Mouse (Mus musculus) stomach, embryonic 14.5 days (tissue): Measurements from ENCODE around the gene B4galnt3. TPM values are rescaled to one million over a fixed set of nuclear protein-coding genes. Genes with fewer than 3 reads are reported as not detected.
A peak's percentile ranks its signal among the peaks of the same experiment; 100 is the strongest.

Experiments
- ATAC-seq: fragments of 200-750 bp; cut with Nextera tagmentation; 2 replicates; pipeline ENCODE4 v1.8.0; 2017; ENCODE audit warnings: low read depth, moderate TSS enrichment; ENCODE audit not compliant: insufficient number of reproducible peaks, insufficient read depth, low FRiP score
- H3K27ac ChIP-seq: fragments of 300-500 bp; sonication (generic); 2 replicates; pipeline ENCODE4 v1.5.1; 2014; ENCODE audit warnings: mild to moderate bottlenecking, low read length, moderate library complexity, mixed read lengths
- H3K27me3 ChIP-seq: fragments of 300-500 bp; sonication (generic); 2 replicates; pipeline ENCODE4 v1.6.1; 2014; ENCODE audit warnings: low read length, control low read depth, mixed read lengths; ENCODE audit not compliant: control insufficient read depth, insufficient read depth
- H3K36me3 ChIP-seq: fragments of 300-500 bp; sonication (generic); 2 replicates; pipeline ENCODE4 v1.6.1; 2014; ENCODE audit warnings: mild to moderate bottlenecking, control low read depth, low read length, moderate library complexity, mixed read lengths; ENCODE audit not compliant: control insufficient read depth, insufficient read depth
- H3K4me1 ChIP-seq: fragments of 300-500 bp; sonication (generic); 2 replicates; pipeline ENCODE4 v1.6.1; 2014; ENCODE audit warnings: low read length, control low read depth, mixed read lengths; ENCODE audit not compliant: control insufficient read depth, insufficient read depth
- H3K4me2 ChIP-seq: fragments of 300-500 bp; sonication (generic); replicated peaks from 2 replicates; pipeline ENCODE4 v1.6.1; 2014; ENCODE audit warnings: low read depth, low read length, control low read depth
- H3K4me3 ChIP-seq: fragments of 300-500 bp; sonication (generic); 2 replicates; pipeline ENCODE4 v1.5.1; 2014; ENCODE audit warnings: low read depth, low read length, control low read depth
- H3K9ac ChIP-seq: fragments of 300-500 bp; sonication (generic); replicated peaks from 2 replicates; pipeline ENCODE4 v1.6.1; 2014; ENCODE audit warnings: low read depth, mild to moderate bottlenecking, control low read depth, low read length, moderate library complexity, mixed read lengths
- H3K9me3 ChIP-seq: fragments of 300-500 bp; sonication (generic); 2 replicates; pipeline ENCODE4 v1.6.1; 2016; ENCODE audit warnings: low read depth, low read length, control low read depth; ENCODE audit not compliant: control insufficient read depth
- WGBS: fragments of 180-500 bp; shearing (Covaris S2); extraction: QIAGEN DNeasy Blood & Tissue Kit; methylation state at CpG from one replicate; pipeline ENCODE4 v1.1.7; 2014; 5-methylcytosine and 5-hydroxymethylcytosine counted together
- polyA plus RNA-seq: library from polyadenylated mRNA; unstranded; fragments of >200 nt; fragmentation: Nextera tagmentation; extraction: Ambion mirVana; gene quantifications from 2 replicates; pipeline ENCODE4 v1.2.1, GENCODE M21; 2014

B4galnt3 gene
- polyA plus RNA-seq, 1 experiment from 2014 or later, result 0.09 TPM

GRCm38 (mm10) chr6:120262886-120263531 is 31.4 kb downstream of the B4galnt3 start:
- Histone ChIP-seq H3K4me3 (no peak overlapping the region), H3K27me3 (no peaks in the 10 kb centered on the region), H3K9me3 (no peaks in the 10 kb centered on the region), H3K4me2 (no peak overlapping the region), H3K27ac (no peak overlapping the region), H3K9ac (no peak overlapping the region), H3K36me3 (no peaks in the 10 kb centered on the region), H3K4me1 (no peaks in the 10 kb centered on the region)
- WGBS, result 63% methylated on average over 12 of the region's 12 CpGs
- ATAC-seq, result no peak

- H3K4me2 ChIP-seq, result no peak overlapping the region
- no peak overlapping the region for H3K4me3 ChIP-seq
- H3K9me3 ChIP-seq, result no peaks in the 10 kb centered on the region
- no peaks in the 10 kb centered on the region for H3K27me3 ChIP-seq
- H3K4me1 ChIP-seq, result no peaks in the 10 kb centered on the region
- 43% methylated on average over 9 of the region's 9 CpGs for WGBS
- ATAC-seq, result no peak
- no peaks in the 10 kb centered on the region for H3K36me3 ChIP-seq
- no peak overlapping the region for H3K9ac ChIP-seq
- no peak overlapping the region for H3K27ac ChIP-seq
Observed at GRCm38 (mm10) chr6:120259481-120259880, 34.9 kb downstream of the B4galnt3 start.

- no peaks in the 10 kb centered on the region for H3K36me3 ChIP-seq
- H3K4me3 ChIP-seq, result no peak overlapping the region
- no peak overlapping the region for H3K9ac ChIP-seq
- no peak overlapping the region for H3K4me2 ChIP-seq
- no peaks in the 10 kb centered on the region for H3K4me1 ChIP-seq
- WGBS, result 53% methylated on average over 5 of the region's 5 CpGs
- no peak overlapping the region for H3K27ac ChIP-seq
- no peaks in the 10 kb centered on the region for H3K9me3 ChIP-seq
- H3K27me3 ChIP-seq, result no peaks in the 10 kb centered on the region
- ATAC-seq, result no peak
Observed at GRCm38 (mm10) chr6:120256431-120256935, 37.9 kb downstream of the B4galnt3 start.

- Histone ChIP-seq H3K9ac (no peak overlapping the region), H3K27ac (no peak overlapping the region), H3K27me3 (no peaks in the 10 kb centered on the region), H3K9me3 (no peaks in the 10 kb centered on the region), H3K4me2 (no peak overlapping the region), H3K4me1 (no peaks in the 10 kb centered on the region), H3K36me3 (no peaks in the 10 kb centered on the region), H3K4me3 (no peak overlapping the region)
- no peak for ATAC-seq
- 79% methylated on average over 12 of the region's 12 CpGs for WGBS
Observed at GRCm38 (mm10) chr6:120255701-120256100, 38.7 kb downstream of the B4galnt3 start.

- Histone ChIP-seq H3K36me3 (no peaks in the 10 kb centered on the region), H3K9ac (no peak overlapping the region), H3K4me3 (no peak overlapping the region), H3K27ac (no peak overlapping the region), H3K4me2 (no peak overlapping the region), H3K4me1 (no peaks in the 10 kb centered on the region), H3K9me3 (no peaks in the 10 kb centered on the region), H3K27me3 (no peaks in the 10 kb centered on the region)
- WGBS, result 52% methylated on average over 4 of the region's 4 CpGs
- ATAC-seq, result no peak
Observed at GRCm38 (mm10) chr6:120255144-120255543, 39.2 kb downstream of the B4galnt3 start.

DNA sequence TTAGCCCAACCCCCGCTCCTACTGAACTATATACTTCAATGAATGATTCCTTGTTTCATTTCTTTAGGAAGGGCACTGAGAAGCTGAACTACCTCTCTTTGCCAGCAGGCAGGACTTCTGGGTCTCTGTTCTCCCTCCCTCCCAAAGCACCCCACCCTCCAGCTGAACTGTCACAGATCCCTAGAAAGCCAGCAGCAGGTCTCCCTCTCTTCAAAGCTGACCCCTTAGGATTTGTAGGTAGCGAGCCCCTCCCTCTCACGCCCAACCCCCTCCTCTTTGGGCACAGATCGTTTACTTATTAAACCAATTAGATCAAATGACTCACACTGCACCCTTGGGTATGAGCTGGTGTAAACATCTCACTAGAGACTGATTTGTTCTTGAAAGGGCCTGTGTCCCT is 39.7 kb downstream of the B4galnt3 start:
- H3K27ac ChIP-seq, result no peak overlapping the region
- H3K27me3 ChIP-seq, result no peaks in the 10 kb centered on the region
- H3K36me3 ChIP-seq, result no peaks in the 10 kb centered on the region
- H3K4me1 ChIP-seq, result no peaks in the 10 kb centered on the region
- H3K9me3 ChIP-seq, result no peaks in the 10 kb centered on the region
- WGBS, result 37% methylated on average over 4 of the region's 4 CpGs
- ATAC-seq, result peak; percentile 77
- H3K4me3 ChIP-seq, result no peak overlapping the region
- H3K9ac ChIP-seq, result no peak overlapping the region
- no peak overlapping the region for H3K4me2 ChIP-seq

GRCm38 (mm10) chr6:120252741-120253140 is 41.6 kb downstream of the B4galnt3 start:
- no peaks in the 10 kb centered on the region for H3K4me1 ChIP-seq
- no peak overlapping the region for H3K4me3 ChIP-seq
- no peak for ATAC-seq
- H3K9me3 ChIP-seq, result no peaks in the 10 kb centered on the region
- no peak overlapping the region for H3K27ac ChIP-seq
- WGBS, result 75% methylated on average over 2 of the region's 2 CpGs
- H3K36me3 ChIP-seq, result no peaks in the 10 kb centered on the region
- H3K4me2 ChIP-seq, result no peak overlapping the region
- H3K27me3 ChIP-seq, result no peaks in the 10 kb centered on the region
- H3K9ac ChIP-seq, result no peak overlapping the region

DNA sequence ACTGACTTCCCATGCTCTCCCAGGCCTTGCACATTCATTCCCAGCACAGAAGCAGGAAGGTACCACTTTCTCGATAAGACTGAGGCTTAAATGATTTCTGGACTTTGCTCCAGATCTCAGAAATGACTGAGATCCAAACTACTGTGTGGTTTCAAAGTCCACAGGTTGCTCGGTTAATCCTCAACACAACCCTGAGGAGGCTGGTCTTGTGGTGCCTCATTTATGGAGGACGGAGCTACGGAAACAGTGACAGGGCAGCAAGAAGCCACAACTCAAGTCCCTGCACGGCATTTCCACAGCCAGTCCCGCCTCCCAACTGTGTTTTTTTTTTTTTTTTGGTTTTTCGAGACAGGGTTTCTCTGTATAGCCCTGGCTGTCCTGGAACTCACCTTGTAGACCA is 43.3 kb downstream of the B4galnt3 start:
- no peak overlapping the region for H3K4me3 ChIP-seq
- H3K4me1 ChIP-seq, result no peaks in the 10 kb centered on the region
- H3K36me3 ChIP-seq, result no peaks in the 10 kb centered on the region
- no peak overlapping the region for H3K9ac ChIP-seq
- ATAC-seq, result no peak
- no peak overlapping the region for H3K4me2 ChIP-seq
- no peak overlapping the region for H3K27ac ChIP-seq
- no peaks in the 10 kb centered on the region for H3K27me3 ChIP-seq
- 85% methylated on average over 7 of the region's 7 CpGs for WGBS
- H3K9me3 ChIP-seq, result no peaks in the 10 kb centered on the region

DNA sequence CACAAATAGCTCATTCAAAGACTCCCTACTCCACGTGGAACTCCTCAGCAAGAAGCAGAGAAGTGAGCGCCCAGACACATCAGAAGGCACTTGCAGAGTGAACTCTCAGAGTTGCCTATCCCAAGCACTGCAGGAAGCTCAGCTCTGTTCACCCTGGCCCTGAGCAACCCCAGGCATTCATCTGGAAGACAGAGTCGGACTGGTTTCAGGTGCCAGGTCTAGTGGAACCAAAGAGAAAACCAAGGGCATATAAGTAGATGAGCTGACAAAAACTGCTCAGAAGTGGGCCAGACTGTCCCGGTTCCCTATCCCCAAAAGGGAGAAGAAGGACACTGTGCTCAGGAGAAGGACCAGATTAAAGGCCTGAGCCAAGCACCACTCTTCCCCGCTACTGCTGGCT is 44.5 kb downstream of the B4galnt3 start:
- no peaks in the 10 kb centered on the region for H3K4me1 ChIP-seq
- no peaks in the 10 kb centered on the region for H3K27me3 ChIP-seq
- H3K4me3 ChIP-seq, result no peak overlapping the region
- H3K9ac ChIP-seq, result no peak overlapping the region
- no peak overlapping the region for H3K27ac ChIP-seq
- no peaks in the 10 kb centered on the region for H3K9me3 ChIP-seq
- WGBS, result 68% methylated on average over 5 of the region's 5 CpGs
- no peak for ATAC-seq
- no peaks in the 10 kb centered on the region for H3K36me3 ChIP-seq
- H3K4me2 ChIP-seq, result no peak overlapping the region
